Mouse (Mus musculus) mouse embryonic stem cell (cell line): Measurements from ENCODE around the gene Olfr1505.

Experiments used
- in situ Hi-C, 2 experiments: fragments of 300-500 bp; cut with MboI; formaldehyde crosslinking; loops; 1 replicate in 1 of 2; 3 replicates in 1 of 2; pipeline ENCODE4 v1.14.3; 2019 to 2020; ENCODE audit warnings: low sequenced_read_pairs in 2 of 2, low pct_unique_long_range_greater_than_20kb in 1 of 2, mixed read lengths in 1 of 2; ENCODE audit not compliant: unreplicated experiment in 1 of 2

Olfr1505 gene

DNA sequence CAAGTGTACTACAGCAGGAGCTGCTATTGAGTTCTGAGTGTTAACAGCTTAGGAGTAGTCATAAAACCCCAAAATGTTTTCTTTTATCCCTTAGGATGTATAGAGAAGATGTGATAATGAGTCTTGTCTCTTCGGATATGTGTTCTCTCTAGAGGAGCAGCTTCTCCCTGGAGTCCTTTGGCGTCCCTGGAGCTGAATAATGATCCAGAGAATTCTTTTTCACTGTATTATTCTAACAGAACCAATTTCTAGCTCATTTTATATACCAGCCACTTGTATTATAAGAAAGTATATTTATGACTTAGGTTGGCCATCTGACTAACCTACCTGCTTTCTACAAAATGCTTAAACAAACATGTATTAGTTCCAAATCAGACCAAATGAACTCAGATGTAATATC, at the start of gene Olfr1505:
Olfr1505 (plus strand) TSS at position 301 of the 400 bp plus-strand sequence.
- in situ Hi-C loops = no loop called here

DNA sequence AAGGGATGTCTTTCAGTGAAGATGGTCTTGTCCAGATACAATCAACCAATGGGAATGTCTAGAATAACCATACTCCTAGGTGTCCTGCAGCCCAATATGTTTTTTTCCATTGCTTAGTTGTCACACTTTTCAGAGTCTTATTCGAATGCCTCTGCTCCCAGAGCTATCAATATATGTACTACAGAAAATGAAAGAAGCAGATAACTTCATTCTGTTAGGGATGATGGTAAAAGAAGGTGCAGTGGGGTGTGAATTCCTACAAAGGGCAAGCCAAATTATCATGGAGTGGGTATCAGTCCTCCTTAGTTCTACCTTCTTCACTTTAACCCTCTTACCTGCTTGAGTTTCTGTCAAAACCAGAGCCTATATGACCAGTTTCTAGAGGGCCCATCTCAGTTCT, 15.5 kb upstream of the Olfr1505 start, which contains the start of gene Olfr1504:
Olfr1504 (minus strand) TSS at position 101 of the 400 bp plus-strand sequence.
- in situ Hi-C loops = no loop called here
